Mouse (Mus musculus) MEL (cell line): Measurements from ENCODE around the gene Gm28053. TPM values are rescaled to one million over a fixed set of nuclear protein-coding genes. Genes with fewer than 3 reads are reported as not detected.

Experiments used
- DNase-seq: peaks from one replicate; pipeline ENCODE4 v3.0.0; 2011; ENCODE audit warnings: low read depth, low spot score
- H3K27ac ChIP-seq: 2 replicates; pipeline ENCODE4 v1.5.1; 2012; ENCODE audit warnings: low read depth, mild to moderate bottlenecking, control low read depth, low read length, moderate library complexity; ENCODE audit not compliant: control insufficient read depth
- H3K27me3 ChIP-seq, 2 experiments: fragments of 150-350 bp in 1 of 2; sonication (generic) in 1 of 2; 2 replicates each; pipeline ENCODE4 v1.6.1; 2012; ENCODE audit warnings: low read length in 2 of 2, mild to moderate bottlenecking in 2 of 2, improper control_type of control experiment in 1 of 2, moderate library complexity in 1 of 2; ENCODE audit not compliant: insufficient read depth in 2 of 2, control insufficient read depth in 1 of 2
- H3K36me3 ChIP-seq, 2 experiments: 2 replicates each; pipeline ENCODE4 v1.6.1; 2012 to 2014; ENCODE audit warnings: low read length in 2 of 2, improper control_type of control experiment in 1 of 2, inconsistent platforms in 1 of 2, mild to moderate bottlenecking in 1 of 2; ENCODE audit not compliant: insufficient read depth in 2 of 2, control insufficient read depth in 1 of 2
- H3K4me1 ChIP-seq, 2 experiments: fragments of 150-350 bp in 1 of 2; sonication (generic) in 1 of 2; 2 replicates each; pipeline ENCODE4 v1.6.1; 2012; ENCODE audit warnings: low read length in 2 of 2, improper control_type of control experiment in 1 of 2, mild to moderate bottlenecking in 1 of 2; ENCODE audit not compliant: insufficient read depth in 2 of 2, control insufficient read depth in 1 of 2
- H3K4me3 ChIP-seq, 2 experiments: fragments of 150-350 bp in 1 of 2; sonication (generic) in 1 of 2; 2 replicates each; pipeline ENCODE4 v1.5.1; 2012; ENCODE audit warnings: low read depth in 2 of 2, low read length in 2 of 2, mild to moderate bottlenecking in 2 of 2, moderate library complexity in 2 of 2, control low read depth in 1 of 2, improper control_type of control experiment in 1 of 2; ENCODE audit not compliant: control insufficient read depth in 1 of 2, insufficient read depth in 1 of 2
- H3K79me2 ChIP-seq: 2 replicates; pipeline ENCODE4 v1.6.1; 2012; ENCODE audit warnings: mild to moderate bottlenecking, low read length, moderate library complexity; ENCODE audit not compliant: control insufficient read depth, poor library complexity, insufficient read depth
- H3K9ac ChIP-seq: 2 replicates; pipeline ENCODE4 v1.6.1; 2012; ENCODE audit warnings: low read depth, mild to moderate bottlenecking, control low read depth, low read length, moderate library complexity; ENCODE audit not compliant: control insufficient read depth, poor library complexity, severe bottlenecking
- H3K9me3 ChIP-seq: fragments of 150-350 bp; sonication (generic); replicated peaks from 2 replicates; pipeline ENCODE4 v1.6.1; 2012; ENCODE audit warnings: mild to moderate bottlenecking, low read length, improper control_type of control experiment, moderate library complexity; ENCODE audit not compliant: insufficient read depth
- BHLHE40 ChIP-seq: IDR thresholded peaks from 2 replicates; pipeline ENCODE4 v1.6.1; 2012; ENCODE audit warnings: low read depth, mild to moderate bottlenecking, inconsistent platforms, low read length, improper control_type of control experiment, borderline replicate concordance
- CHD1 ChIP-seq: IDR thresholded peaks from 2 replicates; pipeline ENCODE4 v1.6.1; 2012; ENCODE audit warnings: low read depth, mild to moderate bottlenecking, inconsistent platforms, low read length, improper control_type of control experiment
- CHD2 ChIP-seq: IDR thresholded peaks from 2 replicates; pipeline ENCODE4 v1.6.1; 2011; ENCODE audit warnings: low read length, improper control_type of control experiment
- CTCF ChIP-seq, 3 experiments: IDR thresholded peaks in 2 of 3; conservative IDR thresholded peaks in 1 of 3; 2 replicates each; pipeline ENCODE4 v1.5.1; 2011 to 2012; ENCODE audit warnings: low read length in 3 of 3, low read depth in 2 of 3, mild to moderate bottlenecking in 2 of 3, improper control_type of control experiment in 1 of 3, inconsistent platforms in 1 of 3, mixed read lengths in 1 of 3, moderate library complexity in 1 of 3; ENCODE audit not compliant: control insufficient read depth in 1 of 3, insufficient read depth in 1 of 3, poor library complexity in 1 of 3, severe bottlenecking in 1 of 3
- EP300 ChIP-seq, 2 experiments: IDR thresholded peaks; 2 replicates each; pipeline ENCODE4 v1.6.1; 2011; ENCODE audit warnings: improper control_type of control experiment in 2 of 2, low read length in 2 of 2, low read depth in 1 of 2, mild to moderate bottlenecking in 1 of 2
- ETS1 ChIP-seq: IDR thresholded peaks from 2 replicates; pipeline ENCODE4 v1.6.1; 2012; ENCODE audit warnings: low read depth, mild to moderate bottlenecking, inconsistent platforms, low read length, improper control_type of control experiment, moderate library complexity
- GABPA ChIP-seq: IDR thresholded peaks from 2 replicates; pipeline ENCODE4 v1.6.1; 2012; ENCODE audit warnings: low read depth, mild to moderate bottlenecking, inconsistent platforms, low read length, improper control_type of control experiment, moderate library complexity
- GATA1 ChIP-seq: IDR thresholded peaks from 2 replicates; pipeline ENCODE4 v1.6.1; 2011; ENCODE audit warnings: low read depth, low read length, improper control_type of control experiment
- JUND ChIP-seq: IDR thresholded peaks from 2 replicates; pipeline ENCODE4 v1.6.1; 2011; ENCODE audit warnings: low read depth, mild to moderate bottlenecking, improper control_type of control experiment, low read length
- KAT2A ChIP-seq: conservative IDR thresholded peaks from 2 replicates; pipeline ENCODE4 v1.6.1; 2012; ENCODE audit warnings: low read depth, low read length, improper control_type of control experiment, inconsistent platforms
- MAX ChIP-seq: IDR thresholded peaks from 2 replicates; pipeline ENCODE4 v1.6.1; 2011; ENCODE audit warnings: low read length, improper control_type of control experiment
- MEF2A ChIP-seq: IDR thresholded peaks from 2 replicates; pipeline ENCODE4 v1.6.1; 2014; ENCODE audit warnings: low read depth, mild to moderate bottlenecking, inconsistent platforms, low read length, improper control_type of control experiment; ENCODE audit not compliant: poor library complexity, insufficient replicate concordance, severe bottlenecking; ENCODE audit errors: extremely low read depth
- NELFE ChIP-seq: IDR thresholded peaks from 2 replicates; pipeline ENCODE4 v1.6.1; 2011; ENCODE audit warnings: low read depth, low read length, improper control_type of control experiment
- NRF1 ChIP-seq: IDR thresholded peaks from 2 replicates; pipeline ENCODE4 v1.6.1; 2014; ENCODE audit warnings: low read depth, mild to moderate bottlenecking, inconsistent platforms, low read length, improper control_type of control experiment, moderate library complexity; ENCODE audit not compliant: poor library complexity, insufficient read depth, severe bottlenecking
- RAD21 ChIP-seq: IDR thresholded peaks from 2 replicates; pipeline ENCODE4 v1.6.1; 2011; ENCODE audit warnings: mild to moderate bottlenecking, low read depth, low read length, improper control_type of control experiment
- RCOR1 ChIP-seq: IDR thresholded peaks from 2 replicates; pipeline ENCODE4 v1.6.1; 2012; ENCODE audit warnings: low read depth, mild to moderate bottlenecking, inconsistent platforms, low read length, improper control_type of control experiment
- TAL1 ChIP-seq: IDR thresholded peaks from 2 replicates; pipeline ENCODE4 v1.6.1; 2012; ENCODE audit warnings: mild to moderate bottlenecking, inconsistent platforms, low read length, moderate library complexity, mixed read lengths
- TCF12 ChIP-seq: IDR thresholded peaks from 2 replicates; pipeline ENCODE4 v1.6.1; 2014; ENCODE audit warnings: low read depth, mild to moderate bottlenecking, inconsistent platforms, low read length, improper control_type of control experiment, moderate library complexity
- UBTF ChIP-seq: IDR thresholded peaks from 2 replicates; pipeline ENCODE4 v1.6.1; 2012; ENCODE audit warnings: low read depth, mild to moderate bottlenecking, inconsistent platforms, low read length, improper control_type of control experiment, moderate library complexity, borderline replicate concordance; ENCODE audit not compliant: insufficient read depth
- ZC3H11A ChIP-seq: IDR thresholded peaks from 2 replicates; pipeline ENCODE4 v1.6.1; 2012; ENCODE audit warnings: low read depth, mild to moderate bottlenecking, inconsistent platforms, low read length, improper control_type of control experiment
- ZMIZ1 ChIP-seq: IDR thresholded peaks from 2 replicates; pipeline ENCODE4 v1.6.1; 2012; ENCODE audit warnings: low read depth, mild to moderate bottlenecking, inconsistent platforms, low read length, improper control_type of control experiment, moderate library complexity
- ZNF384 ChIP-seq: IDR thresholded peaks from 2 replicates; pipeline ENCODE4 v1.6.1; 2012; ENCODE audit warnings: low read depth, mild to moderate bottlenecking, inconsistent platforms, low read length, improper control_type of control experiment
- polyA plus RNA-seq, 2 experiments: library from polyadenylated mRNA; stranded (reverse) in 1 of 2; unstranded in 1 of 2; fragments of >175 nt in 1 of 2; fragments of >200 nt in 1 of 2; gene quantifications; 2 replicates each; pipeline versions ENCODE4 v1.2.1 to v1.2.4; 2012; ENCODE audit warnings: low replicate concordance in 2 of 2, low read depth in 1 of 2; ENCODE audit not compliant: insufficient read length in 2 of 2, insufficient read depth in 1 of 2, missing spikeins in 1 of 2
- total RNA-seq: library from RNA; depleted of rRNA; stranded (reverse); fragments of 300-350 nt; gene quantifications from 2 replicates; pipeline ENCODE4 v1.2.3, GENCODE M21; 2012

The Gm28053 gene
- total and polyA plus RNA-seq, 3 experiments: not detected

DNA sequence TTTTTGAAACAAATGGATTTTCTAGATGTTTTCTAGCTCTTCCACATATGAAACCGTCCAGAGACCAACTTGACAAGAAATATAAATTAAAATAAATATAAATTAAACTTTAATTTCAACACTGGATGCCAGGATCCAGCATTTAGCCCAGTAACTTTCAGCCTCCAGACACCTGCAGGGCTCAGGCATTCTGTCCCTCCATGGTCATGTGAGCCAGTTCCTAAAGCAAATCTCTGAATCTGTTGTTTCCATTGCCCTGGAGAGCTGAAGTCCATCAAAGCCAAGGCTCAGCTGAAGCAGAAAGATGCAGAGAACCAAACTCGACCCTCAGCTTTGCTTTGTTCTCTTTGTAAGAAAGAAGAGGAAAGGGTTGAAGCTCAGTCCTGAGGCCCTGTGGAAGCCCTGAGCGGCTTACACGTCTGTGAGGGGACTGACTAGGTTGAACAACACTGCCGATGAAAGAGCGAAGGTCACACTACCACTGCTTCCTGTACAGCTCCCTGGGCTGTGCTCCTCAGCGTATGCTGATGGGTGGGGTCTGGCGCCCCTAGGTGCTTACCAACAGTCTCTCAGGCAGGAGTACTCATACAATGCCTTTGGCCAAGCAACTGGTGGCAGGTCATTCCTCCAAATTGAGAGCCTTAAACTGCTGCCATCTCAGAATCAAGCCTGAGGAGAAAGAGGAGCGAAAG lies 49.9 kb downstream of the Gm28053 start:
- Histone ChIP-seq H3K4me1 (no peaks in the 10 kb centered on the region), H3K9ac (no peak overlapping the region), H3K79me2 (no peaks in the 10 kb centered on the region), H3K27ac (no peak overlapping the region), H3K4me3 (no peak overlapping the region), H3K36me3 (no peaks in the 10 kb centered on the region), H3K27me3 (no peaks in the 10 kb centered on the region), H3K9me3 (no peaks in the 10 kb centered on the region)
- TF ChIP-seq RCOR1 (no peak), EP300 (IDR thresholded peaks at IDR 0.05; ENCODE audit: low read depth in 1 of 2, low read length in 2 of 2) (no peak), CHD1 (no peak), TCF12 (no peak), CTCF (IDR thresholded peaks at IDR 0.05 in 2 of 3, conservative IDR thresholded peaks at IDR 0.05 in 1 of 3; ENCODE audit: control insufficient read depth in 1 of 3, insufficient read depth in 1 of 3, low read depth in 2 of 3, low read length in 3 of 3, poor library complexity in 1 of 3, severe bottlenecking in 1 of 3) (no peak), MAX (no peak), BHLHE40 (no peak), ETS1 (no peak), KAT2A (no peak), RAD21 (no peak), UBTF (no peak), TAL1 (no peak), GATA1 (no peak), ZNF384 (no peak), MEF2A (no peak), JUND (no peak), ZC3H11A (no peak), CHD2 (no peak), GABPA (no peak)
- DNase-seq: no peak

DNA sequence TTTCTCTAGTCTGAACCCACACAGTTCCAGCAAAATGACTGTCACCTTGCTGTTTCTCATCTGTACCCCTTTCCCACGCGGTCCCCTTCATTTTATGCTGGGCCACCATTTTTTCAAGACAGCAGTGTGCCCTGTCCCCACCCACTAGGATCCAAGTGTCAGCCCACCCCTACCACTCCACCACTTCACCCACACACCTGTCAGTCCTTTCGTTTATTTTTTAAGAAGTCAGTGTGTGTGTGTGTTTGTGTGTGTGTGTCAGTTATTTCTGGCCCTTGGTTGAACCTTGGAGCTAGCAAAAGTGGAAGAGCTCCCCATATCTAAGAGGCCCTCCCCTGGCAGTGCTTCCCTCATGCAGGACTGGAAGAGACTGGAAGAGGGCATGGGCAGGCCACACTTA lies 50.5 kb downstream of the Gm28053 start:
- H3K36me3 ChIP-seq: no peaks in the 10 kb centered on the region
- no peaks in the 10 kb centered on the region for H3K4me1 ChIP-seq
- no peak for TF ChIP-seq NRF1
- no peak for TF ChIP-seq RAD21
- TF ChIP-seq GATA1: no peak
- no peak for TF ChIP-seq ZMIZ1
- TF ChIP-seq JUND: no peak
- TF ChIP-seq NELFE: no peak
- no peaks in the 10 kb centered on the region for H3K9me3 ChIP-seq
- no peak overlapping the region for H3K4me3 ChIP-seq
- no peaks in the 10 kb centered on the region for H3K79me2 ChIP-seq
- no peak overlapping the region for H3K9ac ChIP-seq
- no peaks in the 10 kb centered on the region for H3K27me3 ChIP-seq
- no peak overlapping the region for H3K27ac ChIP-seq
- DNase-seq: no peak
